Mouse (Mus musculus) forebrain, embryonic 11.5 days (tissue): ENCODE data around the gene Sipa1l3. TPM values are rescaled to one million over a fixed set of nuclear protein-coding genes. Genes with fewer than 3 reads are reported as not detected.

ENCODE experiments used
- ATAC-seq: fragments of 200-750 bp; cut with Nextera tagmentation; replicated peaks from 2 replicates; pipeline ENCODE4 v1.8.0; 2017; ENCODE audit warnings: moderate TSS enrichment; ENCODE audit not compliant: low FRiP score
- DNase-seq: peaks from one replicate; pipeline ENCODE4 v3.0.0-alpha.2; 2017; ENCODE audit warnings: low spot score
- H3K27ac ChIP-seq: fragments of 300-500 bp; sonication (generic); 2 replicates; pipeline ENCODE4 v1.5.1; 2014; ENCODE audit warnings: low read depth, low read length
- H3K27me3 ChIP-seq: fragments of 300-500 bp; sonication (generic); 2 replicates; pipeline ENCODE4 v1.6.1; 2014; ENCODE audit warnings: mild to moderate bottlenecking, low read length, mixed read lengths; ENCODE audit not compliant: control insufficient read depth, insufficient read depth
- H3K36me3 ChIP-seq: fragments of 300-500 bp; sonication (generic); 2 replicates; pipeline ENCODE4 v1.6.1; 2014; ENCODE audit warnings: mild to moderate bottlenecking, low read length, moderate library complexity, mixed read lengths; ENCODE audit not compliant: control insufficient read depth, insufficient read depth
- H3K4me1 ChIP-seq: fragments of 300-500 bp; sonication (generic); replicated peaks from 2 replicates; pipeline ENCODE4 v1.6.1; 2014; ENCODE audit warnings: low read length, mixed read lengths; ENCODE audit not compliant: control insufficient read depth, insufficient read depth
- H3K4me2 ChIP-seq: fragments of 300-500 bp; sonication (generic); 2 replicates; pipeline ENCODE4 v1.6.1; 2014; ENCODE audit warnings: low read depth, mild to moderate bottlenecking, low read length, moderate library complexity, mixed read lengths; ENCODE audit not compliant: severe bottlenecking
- H3K4me3 ChIP-seq: fragments of 300-500 bp; sonication (generic); 2 replicates; pipeline ENCODE4 v1.5.1; 2014; ENCODE audit warnings: low read depth, low read length
- H3K9ac ChIP-seq: fragments of 300-500 bp; sonication (generic); 2 replicates; pipeline ENCODE4 v1.6.1; 2014; ENCODE audit warnings: low read length
- H3K9me3 ChIP-seq: fragments of 300-500 bp; sonication (generic); 2 replicates; pipeline ENCODE4 v1.6.1; 2016; ENCODE audit warnings: low read length, mixed read lengths; ENCODE audit not compliant: control insufficient read depth
- WGBS: fragments of 180-500 bp; shearing (Covaris S2); extraction: QIAGEN DNeasy Blood & Tissue Kit; methylation state at CpG from one replicate; pipeline ENCODE4 v1.1.7; 2014; 5-methylcytosine and 5-hydroxymethylcytosine counted together
- polyA plus RNA-seq: library from polyadenylated mRNA; unstranded; fragments of >200 nt; fragmentation: Nextera tagmentation; extraction: Ambion mirVana; gene quantifications from 2 replicates; pipeline ENCODE4 v1.2.1, GENCODE M21; 2014

Gene Sipa1l3
- polyA plus RNA-seq, 1 experiment from 2014 or later: 15.9 TPM

- no peak for DNase-seq
- no peaks in the 10 kb centered on the region; the same call in 1 of the 2 replicates for H3K36me3 ChIP-seq
Measured at GRCm38 (mm10) chr7:29352246-29352645, 166.2 kb downstream of the Sipa1l3 start.

GRCm38 (mm10) chr7:29350489-29350888, 168.0 kb downstream of the Sipa1l3 start:
- H3K4me3 ChIP-seq: no peak overlapping the region
- no peak overlapping the region for H3K27ac ChIP-seq
- WGBS: 89% methylated on average over 10 of the region's 10 CpGs
- H3K4me1 ChIP-seq: peaks cover 2% of the 10 kb centered on the region; the same call in 1 of the 2 replicates
- no peak overlapping the region for H3K4me2 ChIP-seq
- H3K9ac ChIP-seq: no peak overlapping the region
- DNase-seq: no peak
- no peak for ATAC-seq
- no peaks in the 10 kb centered on the region for H3K27me3 ChIP-seq
- H3K36me3 ChIP-seq: no peaks in the 10 kb centered on the region; the same call in 1 of the 2 replicates
- H3K9me3 ChIP-seq: no peaks in the 10 kb centered on the region

More at GRCm38 (mm10) chr7:29352246-29352645, 166.2 kb downstream of the Sipa1l3 start:
- Histone ChIP-seq H3K9ac (no peak overlapping the region), H3K4me2 (no peak overlapping the region), H3K27me3 (no peaks in the 10 kb centered on the region), H3K4me3 (no peak overlapping the region), H3K4me1 (no peaks in the 10 kb centered on the region), H3K9me3 (no peaks in the 10 kb centered on the region), H3K27ac (no peak overlapping the region)
- ATAC-seq: no peak
- 92% methylated on average over 8 of the region's 8 CpGs for WGBS

- Histone ChIP-seq H3K4me2 (no peak overlapping the region), H3K9ac (no peak overlapping the region), H3K4me1 (peaks cover 2% of the 10 kb centered on the region; the same call in 1 of the 2 replicates), H3K36me3 (no peaks in the 10 kb centered on the region; the same call in 1 of the 2 replicates), H3K27me3 (no peaks in the 10 kb centered on the region), H3K4me3 (no peak overlapping the region), H3K27ac (no peak overlapping the region), H3K9me3 (no peaks in the 10 kb centered on the region)
- 73% methylated on average over 3 of the region's 3 CpGs for WGBS
- ATAC-seq (no peak), DNase-seq (no peak)
Measured at GRCm38 (mm10) chr7:29346212-29346611, 172.2 kb downstream of the Sipa1l3 start.

- Histone ChIP-seq H3K4me2 (no peak overlapping the region), H3K4me1 (peaks cover 2% of the 10 kb centered on the region; the same call in 1 of the 2 replicates), H3K36me3 (no peaks in the 10 kb centered on the region; the same call in 1 of the 2 replicates), H3K9me3 (no peaks in the 10 kb centered on the region), H3K4me3 (no peak overlapping the region), H3K27me3 (no peaks in the 10 kb centered on the region), H3K27ac (no peak overlapping the region), H3K9ac (no peak overlapping the region; the same call in 1 of the 2 replicates)
- WGBS: 62% methylated on average over 4 of the region's 4 CpGs
- no peak; the same call in 1 of the 2 replicates for ATAC-seq
- no peak for DNase-seq
Measured at GRCm38 (mm10) chr7:29345534-29345933, 172.9 kb downstream of the Sipa1l3 start.

GRCm38 (mm10) chr7:29343746-29344145, 174.7 kb downstream of the Sipa1l3 start:
- H3K36me3 ChIP-seq: no peaks in the 10 kb centered on the region
- DNase-seq: no peak
- no peak overlapping the region for H3K27ac ChIP-seq
- H3K4me2 ChIP-seq: no peak overlapping the region
- WGBS: 94% methylated on average over 7 of the region's 7 CpGs
- H3K4me1 ChIP-seq: peaks cover 2% of the 10 kb centered on the region; the same call in 1 of the 2 replicates
- no peaks in the 10 kb centered on the region for H3K27me3 ChIP-seq
- no peaks in the 10 kb centered on the region for H3K9me3 ChIP-seq
- no peak overlapping the region for H3K4me3 ChIP-seq
- ATAC-seq: no peak
- no peak overlapping the region for H3K9ac ChIP-seq

GRCm38 (mm10) chr7:29342489-29343092, 175.8 kb downstream of the Sipa1l3 start:
- ATAC-seq: no peak
- H3K36me3 ChIP-seq: no peaks in the 10 kb centered on the region
- peaks cover 2% of the 10 kb centered on the region; the same call in 1 of the 2 replicates for H3K4me1 ChIP-seq
- no peak overlapping the region for H3K27ac ChIP-seq
- H3K9me3 ChIP-seq: no peaks in the 10 kb centered on the region
- H3K9ac ChIP-seq: no peak overlapping the region
- H3K27me3 ChIP-seq: no peaks in the 10 kb centered on the region
- H3K4me3 ChIP-seq: no peak overlapping the region
- 67% methylated on average over 8 of the region's 8 CpGs for WGBS
- no peak for DNase-seq
- no peak overlapping the region for H3K4me2 ChIP-seq

- Histone ChIP-seq H3K27me3 (no peaks in the 10 kb centered on the region), H3K27ac (no peak overlapping the region), H3K4me1 (peaks cover 2% of the 10 kb centered on the region; the same call in 1 of the 2 replicates), H3K36me3 (no peaks in the 10 kb centered on the region; the same call in 1 of the 2 replicates), H3K4me3 (no peak overlapping the region), H3K9ac (no peak overlapping the region), H3K4me2 (no peak overlapping the region), H3K9me3 (no peaks in the 10 kb centered on the region)
- ATAC-seq (no peak), DNase-seq (no peak)
- WGBS: 83% methylated on average over 12 of the region's 12 CpGs
Measured at GRCm38 (mm10) chr7:29341722-29342121, 176.7 kb downstream of the Sipa1l3 start.

- Histone ChIP-seq H3K9me3 (no peaks in the 10 kb centered on the region), H3K9ac (no peak overlapping the region), H3K4me3 (no peak overlapping the region), H3K36me3 (no peaks in the 10 kb centered on the region; the same call in 1 of the 2 replicates), H3K27ac (no peak overlapping the region), H3K27me3 (no peaks in the 10 kb centered on the region), H3K4me2 (no peak overlapping the region), H3K4me1 (peaks cover 2% of the 10 kb centered on the region; the same call in 1 of the 2 replicates)
- DNase-seq: no peak
- ATAC-seq: no peak
- WGBS: 95% methylated on average over 8 of the region's 8 CpGs
Measured at GRCm38 (mm10) chr7:29340838-29341237, 177.6 kb downstream of the Sipa1l3 start.

GRCm38 (mm10) chr7:29340247-29340646, 178.2 kb downstream of the Sipa1l3 start:
- no peaks in the 10 kb centered on the region for H3K4me1 ChIP-seq

More at GRCm38 (mm10) chr7:29340247-29340646, 178.2 kb downstream of the Sipa1l3 start:
- Histone ChIP-seq H3K9me3 (no peaks in the 10 kb centered on the region), H3K27ac (no peak overlapping the region), H3K4me2 (no peak overlapping the region), H3K36me3 (no peaks in the 10 kb centered on the region; the same call in 1 of the 2 replicates), H3K4me3 (no peak overlapping the region), H3K27me3 (no peaks in the 10 kb centered on the region), H3K9ac (no peak overlapping the region)
- no peak for ATAC-seq
- WGBS: 89% methylated on average over 9 of the region's 9 CpGs
- no peak for DNase-seq
